Mouse (Mus musculus): ENCODE results near the gene Clec3b. TPM values are rescaled to one million over a fixed set of nuclear protein-coding genes. Genes with fewer than 3 reads are reported as not detected.
A peak's percentile ranks its signal among the peaks of the same experiment; 100 is the strongest.

Gene Clec3b
- polyA plus RNA-seq, 1 experiment from 2014 or later = not detected

DNA sequence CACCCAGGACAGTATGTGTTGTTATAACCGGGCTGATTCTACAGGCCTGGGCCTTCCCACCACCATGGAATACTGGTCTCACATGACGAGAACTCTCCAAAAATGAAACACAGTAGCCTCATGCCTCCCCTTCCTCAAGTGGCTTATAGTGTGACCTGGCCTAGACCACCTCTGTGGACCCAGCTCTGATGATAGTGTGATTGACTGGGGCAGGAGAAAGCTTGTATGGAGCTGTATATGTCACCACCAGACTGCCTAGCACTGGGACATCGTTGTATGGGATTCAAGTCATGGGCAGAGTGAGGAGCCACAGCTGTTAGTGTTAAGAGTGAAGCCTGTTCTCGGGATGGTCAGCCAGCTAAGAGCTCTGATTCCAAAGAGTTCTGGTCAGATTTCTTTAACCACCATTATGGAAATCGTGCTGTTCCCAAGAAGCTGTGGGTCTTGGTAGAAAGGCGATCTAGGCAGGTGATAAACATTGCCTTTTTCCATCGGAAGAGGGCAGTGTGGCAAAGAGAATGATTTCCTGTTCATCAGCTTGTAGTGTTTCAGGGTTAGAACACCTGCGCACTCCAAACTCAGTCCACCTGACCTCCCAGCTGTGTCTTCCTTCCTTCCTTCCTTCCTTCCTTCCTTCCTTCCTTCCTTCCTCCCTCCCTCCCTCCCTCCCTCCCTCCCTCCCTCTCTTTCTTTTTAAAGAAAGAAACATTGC lies 7.5 kb downstream of the Clec3b start:
- Histone ChIP-seq H3K9me3 (no peaks in the 10 kb centered on the region), H3K36me3 (no peaks in the 10 kb centered on the region), H3K9ac (replicated peaks) (no peak overlapping the region), H3K4me2 (replicated peaks) (no peak overlapping the region), H3K27me3 (0 out of 2 replicates have a peak, but pooled peaks cover 6% of the 10 kb centered on the region), H3K27ac (no peak overlapping the region), H3K4me1 (replicated peaks) (no peaks in the 10 kb centered on the region), H3K4me3 (replicated peaks) (no peak overlapping the region)
- WGBS = 61% methylated on average over 8 of the region's 8 CpGs
- ATAC-seq = no peak

DNA sequence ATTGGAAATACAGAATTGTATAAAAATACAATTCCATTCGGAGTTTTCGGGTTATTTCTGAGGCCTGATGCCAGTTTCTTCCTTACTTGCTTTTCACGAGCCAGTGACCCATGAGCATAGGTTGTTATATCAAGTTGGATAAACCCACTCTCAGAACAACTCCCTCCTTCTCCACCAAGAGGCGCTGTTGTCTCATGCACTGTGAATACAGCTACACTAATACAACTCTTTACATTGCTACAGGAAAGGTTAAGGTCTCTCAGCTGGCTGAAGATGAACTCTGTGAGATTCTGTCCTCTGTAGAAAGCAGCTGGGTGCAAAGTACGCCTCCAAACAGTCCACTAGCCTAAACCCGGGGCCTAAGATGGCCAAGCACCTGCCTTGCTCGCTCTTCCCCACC lies 8.6 kb downstream of the Clec3b start:
- 64% methylated on average over 7 of the region's 7 CpGs for WGBS
- H3K9ac ChIP-seq (replicated peaks) = no peak overlapping the region
- H3K4me3 ChIP-seq (replicated peaks) = no peak overlapping the region
- H3K4me2 ChIP-seq (replicated peaks) = no peak overlapping the region
- no peak for ATAC-seq
- no peaks in the 10 kb centered on the region for H3K36me3 ChIP-seq
- no peaks in the 10 kb centered on the region for H3K4me1 ChIP-seq (replicated peaks)
- H3K27ac ChIP-seq = no peak overlapping the region
- H3K27me3 ChIP-seq = 0 out of 2 replicates have a peak, but pooled peaks cover 6% of the 10 kb centered on the region
- H3K9me3 ChIP-seq = no peaks in the 10 kb centered on the region

DNA sequence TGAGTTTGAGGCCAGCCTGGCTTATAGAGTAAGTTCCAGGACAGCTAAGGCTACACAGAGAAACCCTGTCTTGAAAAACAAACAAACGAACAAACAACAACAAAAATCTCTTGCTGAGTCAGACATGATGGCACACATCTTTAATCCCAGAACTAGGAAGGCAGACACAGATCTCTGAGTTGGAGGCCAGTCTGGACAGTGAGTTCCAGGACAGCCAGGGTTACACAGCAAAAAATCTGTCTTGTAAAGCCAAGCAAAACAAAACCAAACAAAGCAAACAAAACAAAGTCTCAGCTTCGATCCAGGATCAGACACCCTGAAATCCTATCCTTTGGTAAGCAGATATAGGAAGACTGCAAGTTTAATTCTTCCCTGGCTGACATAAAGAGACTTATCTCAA lies 11.0 kb downstream of the Clec3b start:
- no peak overlapping the region for H3K4me3 ChIP-seq (replicated peaks)
- no peak overlapping the region for H3K9ac ChIP-seq (replicated peaks)
- no peaks in the 10 kb centered on the region for H3K36me3 ChIP-seq
- H3K4me2 ChIP-seq (replicated peaks) = no peak overlapping the region
- H3K9me3 ChIP-seq = no peaks in the 10 kb centered on the region
- 77% methylated on average over 2 of the region's 2 CpGs for whole genome bisulfite sequencing
- ATAC-seq = no peak
- no peaks in the 10 kb centered on the region for H3K27me3 ChIP-seq
- no peaks in the 10 kb centered on the region for H3K4me1 ChIP-seq (replicated peaks)
- no peak overlapping the region for H3K27ac ChIP-seq

DNA sequence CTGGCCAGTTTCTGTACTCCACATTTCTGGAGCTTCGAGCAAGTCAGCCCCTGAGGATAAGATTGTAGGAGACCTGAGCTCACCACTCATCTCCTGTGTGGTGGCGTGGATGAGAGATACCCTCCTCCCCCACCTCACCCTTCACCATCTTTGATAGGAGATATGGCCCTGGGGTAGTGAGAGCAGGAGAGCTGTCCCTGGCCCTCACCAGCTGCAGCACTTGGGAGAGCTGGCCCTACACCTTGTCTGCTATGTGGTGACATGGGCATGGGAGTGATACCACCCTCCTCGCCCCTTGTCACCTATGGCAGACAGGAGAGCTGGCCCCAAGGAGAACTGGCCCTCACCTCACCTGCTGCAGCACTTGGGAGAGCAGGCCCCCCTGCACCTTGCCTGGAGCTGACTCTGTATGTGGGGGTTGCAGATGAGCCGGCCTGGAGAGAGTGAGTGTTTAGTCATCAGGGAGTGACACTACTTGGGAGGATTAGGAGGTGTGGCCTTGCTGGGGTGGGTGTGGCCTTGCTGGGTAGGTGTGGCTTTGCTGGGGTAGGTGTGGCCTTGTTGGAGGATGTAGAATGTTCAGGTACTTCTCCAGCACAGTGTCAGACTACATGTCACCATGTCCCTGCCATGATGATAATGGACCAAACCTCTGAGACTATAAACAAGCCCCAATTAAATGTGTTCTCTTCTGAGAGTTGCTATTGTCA lies 12.4 kb downstream of the Clec3b start:
- Histone ChIP-seq H3K4me3 (replicated peaks) (no peak overlapping the region), H3K36me3 (no peaks in the 10 kb centered on the region), H3K27ac (no peak overlapping the region), H3K27me3 (no peaks in the 10 kb centered on the region), H3K4me1 (replicated peaks) (no peaks in the 10 kb centered on the region), H3K9ac (replicated peaks) (no peak overlapping the region), H3K4me2 (replicated peaks) (no peak overlapping the region), H3K9me3 (no peaks in the 10 kb centered on the region)
- WGBS = 88% methylated on average over 4 of the region's 4 CpGs
- 0 out of 2 replicates have a peak, but pooled peaks have one; percentile 24 for ATAC-seq

DNA sequence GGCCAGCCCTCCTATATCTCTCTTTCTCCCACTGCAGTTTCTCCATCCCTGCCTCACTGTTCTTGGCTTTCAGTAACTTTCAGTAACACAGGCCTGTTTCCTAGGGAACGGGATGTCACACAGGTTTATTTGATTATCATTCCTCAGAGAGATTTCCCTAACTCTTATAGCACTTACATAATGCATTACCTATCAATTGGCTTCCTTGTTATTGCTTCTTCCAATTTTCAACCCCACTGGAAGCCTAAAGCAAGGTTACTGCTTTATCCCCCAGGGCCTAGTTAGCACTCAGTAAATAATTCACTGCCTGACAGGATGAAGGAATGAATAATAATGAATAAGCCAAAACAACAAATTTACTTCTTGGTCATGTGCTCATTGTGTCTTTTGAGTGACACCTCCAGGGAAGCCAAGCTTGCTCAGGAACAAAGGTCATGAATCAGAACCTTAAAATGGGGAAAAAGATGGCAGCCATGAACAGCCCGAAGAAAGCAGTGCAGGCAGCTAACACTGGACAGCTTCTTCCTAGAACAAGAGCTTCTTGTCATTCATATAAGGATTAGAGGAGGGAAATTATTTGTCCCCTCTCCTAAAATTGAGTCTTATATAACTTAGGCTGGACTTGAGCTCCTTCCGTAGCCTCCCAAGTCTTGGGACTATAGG lies 15.2 kb downstream of the Clec3b start:
- no peaks in the 10 kb centered on the region for H3K36me3 ChIP-seq
- no peak for ATAC-seq
- no peaks in the 10 kb centered on the region for H3K4me1 ChIP-seq (replicated peaks)
- H3K9ac ChIP-seq (replicated peaks) = no peak overlapping the region
- 75% methylated on average over 3 of the region's 3 CpGs for WGBS
- no peak overlapping the region for H3K27ac ChIP-seq
- no peaks in the 10 kb centered on the region for H3K9me3 ChIP-seq
- H3K4me2 ChIP-seq (replicated peaks) = no peak overlapping the region
- no peaks in the 10 kb centered on the region for H3K27me3 ChIP-seq
- H3K4me3 ChIP-seq (replicated peaks) = no peak overlapping the region

DNA sequence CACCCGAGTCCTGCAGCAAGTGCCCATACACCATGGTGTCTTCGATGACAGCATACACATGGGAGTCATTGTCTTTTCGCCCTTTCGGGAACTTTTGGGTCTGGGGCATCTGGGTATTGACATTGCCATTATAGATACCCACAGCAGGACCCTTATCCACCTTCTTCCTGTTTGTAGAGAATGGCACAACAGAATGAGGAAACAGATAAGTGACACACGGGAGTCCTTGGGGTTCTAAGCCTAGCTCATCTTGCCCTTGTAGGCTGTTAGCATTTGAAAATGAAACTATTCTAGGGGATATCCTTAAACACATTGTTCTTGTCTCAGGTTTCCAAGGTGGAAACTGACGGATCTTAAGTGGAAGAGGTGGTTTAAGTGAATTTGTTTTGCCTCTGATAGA lies 23.0 kb downstream of the Clec3b start:
- Histone ChIP-seq H3K9me3 (no peaks in the 10 kb centered on the region), H3K4me2 (replicated peaks) (no peak overlapping the region), H3K27ac (no peak overlapping the region), H3K4me1 (replicated peaks) (peaks cover 7% of the 10 kb centered on the region; the same call in 1 of the 2 replicates), H3K4me3 (replicated peaks) (no peak overlapping the region), H3K9ac (replicated peaks) (no peak overlapping the region), H3K36me3 (no peaks in the 10 kb centered on the region), H3K27me3 (no peaks in the 10 kb centered on the region)
- 93% methylated on average over 6 of the region's 6 CpGs for WGBS
- ATAC-seq = no peak

DNA sequence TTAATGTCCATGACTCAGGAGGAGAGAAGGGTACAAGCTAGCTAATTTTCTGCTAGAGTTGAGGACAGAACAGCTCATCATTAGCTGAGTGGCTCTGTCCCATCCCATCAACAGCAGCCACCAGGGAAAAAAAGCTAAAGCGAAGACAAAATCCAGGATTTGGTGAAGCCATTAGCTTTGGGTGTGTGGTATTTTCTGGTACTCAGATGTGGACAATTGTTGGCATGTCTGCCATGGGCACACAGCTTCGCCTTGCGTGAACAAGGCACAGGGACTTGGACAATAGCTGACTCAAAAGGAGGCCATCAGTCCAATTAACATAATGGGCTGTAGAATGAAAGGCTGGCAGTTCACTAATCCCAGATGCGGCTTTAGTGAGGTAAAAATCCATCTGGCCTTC lies 23.6 kb downstream of the Clec3b start:
- Histone ChIP-seq H3K4me3 (replicated peaks) (no peak overlapping the region), H3K9me3 (no peaks in the 10 kb centered on the region), H3K9ac (replicated peaks) (no peak overlapping the region), H3K4me1 (replicated peaks) (peaks cover 7% of the 10 kb centered on the region; the same call in 1 of the 2 replicates), H3K36me3 (no peaks in the 10 kb centered on the region), H3K4me2 (replicated peaks) (no peak overlapping the region), H3K27me3 (no peaks in the 10 kb centered on the region), H3K27ac (no peak overlapping the region)
- WGBS = 20% methylated on average over 4 of the region's 4 CpGs
- no peak for ATAC-seq

DNA sequence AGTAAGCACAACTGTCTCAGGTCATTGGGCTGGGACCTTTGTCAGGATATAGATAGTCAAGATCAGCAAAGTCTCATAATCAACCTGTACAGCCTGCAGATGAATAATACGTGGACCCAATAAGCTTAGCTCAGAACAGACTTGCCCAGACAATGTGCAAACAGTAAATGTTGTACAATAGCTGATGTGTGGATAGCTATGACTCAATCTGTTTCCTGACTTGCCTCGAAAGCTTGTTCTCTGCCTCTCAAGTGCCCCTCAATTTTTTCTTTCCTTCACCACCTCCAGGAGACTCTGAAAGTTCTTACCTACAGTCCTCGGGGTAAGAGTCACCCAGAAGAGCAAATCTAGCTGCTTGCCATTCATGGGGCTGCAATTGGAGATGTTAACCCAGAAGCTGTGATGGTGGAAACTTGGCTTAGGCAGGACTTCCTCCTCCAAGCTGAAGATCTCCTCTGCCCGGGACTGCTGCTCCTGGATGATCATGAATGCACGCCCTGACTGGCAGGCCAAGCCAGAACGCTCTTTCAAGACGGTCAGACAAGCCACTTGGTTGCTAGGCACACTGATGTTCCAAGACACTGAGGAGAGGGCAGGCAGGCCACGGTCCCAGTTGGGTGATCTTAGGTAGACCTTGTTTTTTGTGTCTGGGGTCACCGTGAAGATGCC lies 26.8 kb downstream of the Clec3b start:
- no peak for ATAC-seq

DNA sequence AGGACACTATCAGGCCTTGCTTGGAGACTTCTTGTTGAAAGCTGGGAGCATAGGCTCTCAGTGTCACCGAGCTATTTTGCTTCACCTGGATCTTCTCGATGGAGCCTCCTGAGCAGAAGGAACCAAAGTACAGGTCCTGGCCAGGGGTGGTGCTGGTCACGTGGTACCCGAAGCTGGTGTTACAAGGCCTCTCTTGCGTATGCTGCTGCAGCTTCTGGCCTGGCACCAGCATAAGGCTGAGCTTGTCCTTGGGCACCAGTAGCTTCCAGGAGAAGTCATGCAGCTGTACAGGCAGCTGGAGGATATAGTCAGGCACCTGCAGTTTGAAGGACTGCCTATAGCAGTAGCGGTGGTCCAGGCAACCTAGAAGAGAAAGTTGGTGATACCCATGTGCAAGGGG lies 29.3 kb downstream of the Clec3b start:
- Histone ChIP-seq H3K36me3 (no peaks in the 10 kb centered on the region), H3K9ac (replicated peaks) (no peak overlapping the region), H3K4me2 (replicated peaks) (no peak overlapping the region), H3K4me1 (replicated peaks) (no peaks in the 10 kb centered on the region), H3K9me3 (no peaks in the 10 kb centered on the region), H3K4me3 (replicated peaks) (no peak overlapping the region), H3K27ac (no peak overlapping the region), H3K27me3 (no peaks in the 10 kb centered on the region)
- ATAC-seq = no peak
- WGBS = 93% methylated on average over 6 of the region's 6 CpGs

More for the DNA sequence above, 26.8 kb downstream of the Clec3b start:
- Histone ChIP-seq H3K27ac (no peak overlapping the region), H3K9ac (replicated peaks) (no peak overlapping the region), H3K9me3 (no peaks in the 10 kb centered on the region), H3K4me1 (replicated peaks) (peaks cover 7% of the 10 kb centered on the region; the same call in 1 of the 2 replicates), H3K4me3 (replicated peaks) (no peak overlapping the region), H3K36me3 (no peaks in the 10 kb centered on the region), H3K4me2 (replicated peaks) (no peak overlapping the region), H3K27me3 (no peaks in the 10 kb centered on the region)
- 87% methylated on average over 9 of the region's 9 CpGs for WGBS

DNA sequence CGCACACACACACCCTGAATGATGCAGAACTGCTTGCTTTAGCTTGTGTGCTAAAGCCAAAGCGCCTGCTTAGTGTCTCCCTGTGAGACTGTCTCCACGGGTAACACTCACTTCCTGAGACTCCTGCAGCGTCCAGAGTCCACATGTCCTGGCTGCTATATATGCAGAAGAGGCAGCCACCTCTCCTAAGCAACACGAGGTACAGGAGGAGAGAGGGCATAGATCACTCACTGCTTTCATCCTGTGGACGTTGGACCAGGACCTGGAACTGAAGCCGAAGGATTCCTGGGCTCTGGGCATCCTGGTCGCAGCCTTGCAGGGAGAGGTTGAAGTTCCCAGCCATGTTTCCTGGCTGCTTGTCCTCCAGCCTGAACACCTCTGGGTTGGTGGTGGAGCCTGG lies 32.5 kb downstream of the Clec3b start:
- H3K27ac ChIP-seq = no peak overlapping the region
- no peak overlapping the region for H3K4me2 ChIP-seq (replicated peaks)
- ATAC-seq = no peak
- no peaks in the 10 kb centered on the region for H3K36me3 ChIP-seq
- 83% methylated on average over 8 of the region's 8 CpGs for WGBS
- no peaks in the 10 kb centered on the region for H3K27me3 ChIP-seq
- H3K4me1 ChIP-seq (replicated peaks) = no peaks in the 10 kb centered on the region
- H3K4me3 ChIP-seq (replicated peaks) = no peak overlapping the region
- no peak overlapping the region for H3K9ac ChIP-seq (replicated peaks)
- H3K9me3 ChIP-seq = no peaks in the 10 kb centered on the region

DNA sequence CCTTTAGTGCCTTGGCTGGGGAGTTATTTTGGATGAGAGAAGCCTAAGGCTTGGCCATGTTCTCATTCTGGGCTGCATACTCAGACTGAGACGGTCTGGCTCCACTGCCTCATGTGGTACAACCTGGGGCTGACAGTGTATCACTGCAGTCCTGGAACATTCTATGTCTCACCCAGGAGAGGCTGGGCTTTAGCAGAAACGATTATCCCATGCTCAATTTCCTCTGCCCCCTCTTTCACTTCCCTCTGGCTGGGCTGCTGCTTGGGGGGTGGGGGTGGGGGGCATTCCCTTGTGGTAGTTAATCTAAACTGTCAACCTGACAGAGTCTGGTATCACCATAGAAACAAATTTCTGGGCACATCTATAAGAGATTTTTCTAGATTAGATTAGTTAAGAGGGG lies 34.8 kb downstream of the Clec3b start:
- 65% methylated on average over 2 of the region's 2 CpGs for WGBS
- H3K4me2 ChIP-seq (replicated peaks) = no peak overlapping the region
- no peaks in the 10 kb centered on the region for H3K9me3 ChIP-seq
- no peak overlapping the region for H3K9ac ChIP-seq (replicated peaks)
- H3K4me3 ChIP-seq (replicated peaks) = no peak overlapping the region
- no peak for ATAC-seq
- no peaks in the 10 kb centered on the region for H3K27me3 ChIP-seq
- H3K27ac ChIP-seq = no peak overlapping the region
- no peaks in the 10 kb centered on the region for H3K36me3 ChIP-seq
- H3K4me1 ChIP-seq (replicated peaks) = no peaks in the 10 kb centered on the region

DNA sequence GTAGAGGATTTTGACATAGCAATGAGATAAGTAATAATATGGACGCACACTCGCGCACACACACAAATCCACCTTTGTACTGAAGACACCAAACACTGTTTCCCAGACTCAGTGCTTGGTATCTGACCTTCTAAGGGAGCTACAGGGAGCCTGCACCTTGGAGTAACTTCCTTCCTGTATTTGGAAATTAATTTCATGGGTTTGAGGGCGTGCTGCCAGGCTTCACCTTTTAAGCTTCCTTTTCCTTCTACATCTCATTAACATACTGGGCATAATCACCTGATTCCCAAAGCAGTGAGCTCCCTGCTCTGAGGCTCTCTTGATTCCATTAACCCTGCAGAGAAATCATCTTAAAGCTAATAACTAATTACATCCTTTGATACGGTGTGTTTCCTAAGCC lies 35.4 kb downstream of the Clec3b start:
- Histone ChIP-seq H3K36me3 (no peaks in the 10 kb centered on the region), H3K4me3 (replicated peaks) (no peak overlapping the region), H3K9ac (replicated peaks) (no peak overlapping the region), H3K4me1 (replicated peaks) (no peaks in the 10 kb centered on the region), H3K9me3 (no peaks in the 10 kb centered on the region), H3K27ac (no peak overlapping the region), H3K27me3 (no peaks in the 10 kb centered on the region), H3K4me2 (replicated peaks) (no peak overlapping the region)
- ATAC-seq = no peak
- 80% methylated on average over 5 of the region's 5 CpGs for WGBS

Measured in midbrain, embryonic 13.5 days (tissue).